Mouse (Mus musculus) spleen, adult 2 months (tissue): ENCODE measurements at regions not wholly inside any gene's neighbourhood (a gene's known extent, or its start where the extent isn't known, plus 50 kb on each side); places are given as distances from the start of the nearest gene placed in this dataset.

Experiments
- DNase-seq, 2 experiments: peaks; one replicate each; pipeline versions ENCODE4 v3.0.0 to v3.0.0-alpha.2; 2012 to 2021; ENCODE audit warnings: low spot score in 2 of 2, low read depth in 1 of 2
- H3K27ac ChIP-seq: fragments of 200-500 bp; 2 replicates; pipeline ENCODE4 v1.5.1; 2012; ENCODE audit warnings: low read length, inconsistent platforms; ENCODE audit not compliant: insufficient read depth
- H3K27me3 ChIP-seq: fragments of 200-500 bp; 2 replicates; pipeline ENCODE4 v1.6.1; 2012; ENCODE audit warnings: mild to moderate bottlenecking, moderate library complexity, low read length, inconsistent platforms; ENCODE audit not compliant: control insufficient read depth, insufficient read depth
- H3K36me3 ChIP-seq: fragments of 200-500 bp; 2 replicates; pipeline ENCODE4 v1.6.1; 2012; ENCODE audit warnings: mild to moderate bottlenecking, low read length, inconsistent platforms; ENCODE audit not compliant: control insufficient read depth, insufficient read depth
- H3K4me1 ChIP-seq: fragments of 200-500 bp; 2 replicates; pipeline ENCODE4 v1.6.1; 2011; ENCODE audit warnings: inconsistent platforms; ENCODE audit not compliant: control insufficient read depth, insufficient read depth, insufficient read length
- H3K4me3 ChIP-seq: fragments of 200-500 bp; 2 replicates; pipeline ENCODE4 v1.5.1; 2011; ENCODE audit warnings: mild to moderate bottlenecking, inconsistent platforms; ENCODE audit not compliant: insufficient read depth, insufficient read length; ENCODE audit errors: extremely low read depth
- CTCF ChIP-seq: fragments of 200-500 bp; IDR thresholded peaks from 2 replicates; pipeline ENCODE4 v1.5.1; 2011; ENCODE audit warnings: mild to moderate bottlenecking, inconsistent platforms; ENCODE audit not compliant: insufficient read depth, insufficient read length, insufficient replicate concordance; ENCODE audit errors: extremely low read depth
- POLR2A ChIP-seq: fragments of 200-500 bp; IDR thresholded peaks from 2 replicates; pipeline ENCODE4 v1.6.1; 2011; ENCODE audit warnings: low read depth, low read length, inconsistent platforms
- WGBS: fragments of 180-500 bp; shearing (Covaris S2); methylation state at CpG from one replicate; pipeline ENCODE4 v1.1.7; 2018; 5-methylcytosine and 5-hydroxymethylcytosine counted together

- TF ChIP-seq POLR2A (no peak), CTCF (no peak)
- H3K4me1 ChIP-seq, result no peaks in the 10 kb centered on the region
- no peaks in the 10 kb centered on the region for H3K36me3 ChIP-seq
- no peak for DNase-seq
- WGBS, result 48% methylated on average over 6 of the region's 6 CpGs
- no peak overlapping the region for H3K27ac ChIP-seq
- no peak overlapping the region for H3K4me3 ChIP-seq
- no peaks in the 10 kb centered on the region for H3K27me3 ChIP-seq
These were observed 135.9 kb downstream of the Gm45692 start for GRCm38 (mm10) chr8:26255191-26255669.

- no peak overlapping the region for H3K27ac ChIP-seq
- H3K27me3 ChIP-seq, result no peaks in the 10 kb centered on the region
- no peak for TF ChIP-seq POLR2A
- TF ChIP-seq CTCF, result no peak
- 72% methylated on average over 5 of the region's 5 CpGs for WGBS
- DNase-seq, result no peak
- H3K4me1 ChIP-seq, result no peaks in the 10 kb centered on the region
- no peaks in the 10 kb centered on the region for H3K36me3 ChIP-seq
- H3K4me3 ChIP-seq, result no peak overlapping the region
These were observed 141.0 kb downstream of the Gm45692 start for GRCm38 (mm10) chr8:26260294-26260693.

GRCm38 (mm10) chr8:26262536-26262935 lies 143.2 kb downstream of the Gm45692 start:
- 87% methylated on average over 10 of the region's 10 CpGs for WGBS
- H3K27ac ChIP-seq, result no peak overlapping the region
- H3K27me3 ChIP-seq, result no peaks in the 10 kb centered on the region
- DNase-seq, result no peak
- no peaks in the 10 kb centered on the region for H3K4me1 ChIP-seq
- H3K4me3 ChIP-seq, result no peak overlapping the region
- no peak for TF ChIP-seq POLR2A
- TF ChIP-seq CTCF, result no peak
- H3K36me3 ChIP-seq, result no peaks in the 10 kb centered on the region

GRCm38 (mm10) chr8:26264869-26265321 lies 145.6 kb downstream of the Gm45692 start:
- Histone ChIP-seq H3K4me3 (no peak overlapping the region), H3K27me3 (no peaks in the 10 kb centered on the region)
- TF ChIP-seq POLR2A (no peak), CTCF (no peak)

GRCm38 (mm10) chr8:26265366-26265765 lies 146.0 kb downstream of the Gm45692 start:
- no peak for TF ChIP-seq POLR2A
- TF ChIP-seq CTCF, result no peak
- Histone ChIP-seq H3K4me3 (no peak overlapping the region), H3K4me1 (no peaks in the 10 kb centered on the region), H3K27me3 (no peaks in the 10 kb centered on the region), H3K36me3 (no peaks in the 10 kb centered on the region), H3K27ac (no peak overlapping the region)
- no peak for DNase-seq
- WGBS, result 85% methylated on average over 8 of the region's 8 CpGs

More at GRCm38 (mm10) chr8:26264869-26265321, 145.6 kb downstream of the Gm45692 start:
- DNase-seq, result no peak
- Histone ChIP-seq H3K27ac (no peak overlapping the region), H3K36me3 (no peaks in the 10 kb centered on the region), H3K4me1 (no peaks in the 10 kb centered on the region)
- 79% methylated on average over 11 of the region's 11 CpGs for WGBS

GRCm38 (mm10) chr8:26266384-26266783 lies 147.1 kb downstream of the Gm45692 start:
- DNase-seq, result no peak
- Histone ChIP-seq H3K4me1 (no peaks in the 10 kb centered on the region), H3K36me3 (no peaks in the 10 kb centered on the region), H3K27ac (no peak overlapping the region), H3K4me3 (no peak overlapping the region), H3K27me3 (no peaks in the 10 kb centered on the region)
- WGBS, result 56% methylated on average over 4 of the region's 4 CpGs
- no peak for TF ChIP-seq POLR2A
- TF ChIP-seq CTCF, result no peak

DNA sequence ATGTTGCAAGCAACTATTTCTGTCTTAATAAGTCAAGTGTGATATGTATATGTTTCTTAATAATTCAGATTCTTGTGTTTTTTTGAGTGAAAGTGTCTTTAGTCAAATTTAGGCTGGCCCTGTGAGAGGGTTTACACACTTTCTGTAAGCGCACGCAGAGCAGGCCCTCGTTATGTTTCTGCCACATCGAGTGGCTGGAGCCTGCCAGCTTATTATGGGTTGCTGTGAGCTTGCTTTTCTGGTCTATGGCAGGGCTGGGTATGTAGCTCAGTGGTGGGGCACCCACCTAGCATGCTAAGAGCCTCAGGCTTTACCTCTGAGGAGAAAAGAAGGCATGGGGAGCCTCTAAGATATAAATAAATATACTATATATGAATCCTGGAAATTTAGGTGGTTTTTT lies 148.2 kb downstream of the Gm45692 start:
- no peak for TF ChIP-seq POLR2A
- no peak for TF ChIP-seq CTCF

More for the DNA sequence above, 148.2 kb downstream of the Gm45692 start:
- Histone ChIP-seq H3K27ac (no peak overlapping the region), H3K4me1 (no peaks in the 10 kb centered on the region), H3K27me3 (no peaks in the 10 kb centered on the region), H3K4me3 (no peak overlapping the region), H3K36me3 (no peaks in the 10 kb centered on the region)
- 86% methylated on average over 4 of the region's 4 CpGs for WGBS
- no peak for DNase-seq
